Mouse (Mus musculus) lung, adult 2 months (tissue): ENCODE measurements around the gene Tnnt3.

ENCODE experiments used
- CTCF ChIP-seq: fragments of 200-500 bp; IDR thresholded peaks from 2 replicates; pipeline ENCODE4 v1.5.1; 2011; ENCODE audit warnings: mild to moderate bottlenecking, low read length, control low read depth; ENCODE audit not compliant: insufficient read depth
- POLR2A ChIP-seq: fragments of 200-500 bp; IDR thresholded peaks from 2 replicates; pipeline ENCODE4 v1.6.1; 2011; ENCODE audit warnings: low read depth, mild to moderate bottlenecking, control low read depth, low read length, borderline replicate concordance; ENCODE audit errors: extremely low read depth

- TF ChIP-seq POLR2A (no peak), CTCF (no peak)
Measured at GRCm38 (mm10) chr7:142456806-142457205, 41.8 kb upstream of the Tnnt3 start.
